Mouse (Mus musculus) forebrain, embryonic 12.5 days (tissue): ENCODE measurements around the gene Narfl. TPM values are rescaled to one million over a fixed set of nuclear protein-coding genes. Genes with fewer than 3 reads are reported as not detected.

ENCODE experiments used
- ATAC-seq: fragments of 200-750 bp; cut with Nextera tagmentation; 2 replicates; pipeline ENCODE4 v1.8.0; 2017; ENCODE audit warnings: moderate TSS enrichment; ENCODE audit not compliant: low FRiP score
- H3K27ac ChIP-seq: fragments of 300-500 bp; sonication (generic); 2 replicates; pipeline ENCODE4 v1.5.1; 2016; ENCODE audit warnings: mild to moderate bottlenecking
- H3K27me3 ChIP-seq: fragments of 300-500 bp; sonication (generic); 2 replicates; pipeline ENCODE4 v1.6.1; 2016; ENCODE audit warnings: mild to moderate bottlenecking
- H3K36me3 ChIP-seq: fragments of 300-500 bp; sonication (generic); replicated peaks from 2 replicates; pipeline ENCODE4 v1.6.1; 2016; ENCODE audit warnings: mild to moderate bottlenecking
- H3K4me1 ChIP-seq: fragments of 300-500 bp; sonication (generic); 2 replicates; pipeline ENCODE4 v1.6.1; 2016
- H3K4me2 ChIP-seq: fragments of 300-500 bp; sonication (generic); 2 replicates; pipeline ENCODE4 v1.6.1; 2016; ENCODE audit warnings: mild to moderate bottlenecking, moderate library complexity
- H3K4me3 ChIP-seq: fragments of 300-500 bp; sonication (generic); replicated peaks from 2 replicates; pipeline ENCODE4 v1.5.1; 2016; ENCODE audit warnings: mild to moderate bottlenecking
- H3K9ac ChIP-seq: fragments of 300-500 bp; sonication (generic); 2 replicates; pipeline ENCODE4 v1.6.1; 2016; ENCODE audit warnings: mild to moderate bottlenecking
- H3K9me3 ChIP-seq: fragments of 300-500 bp; sonication (generic); 2 replicates; pipeline ENCODE4 v1.6.1; 2016
- WGBS: fragments of 180-500 bp; shearing (Covaris S2); methylation state at CpG from one replicate; pipeline ENCODE4 v1.1.7; 2016; 5-methylcytosine and 5-hydroxymethylcytosine counted together
- polyA plus RNA-seq: library from polyadenylated mRNA; unstranded; fragments of >200 nt; fragmentation: Nextera tagmentation; extraction: Ambion mirVana; gene quantifications from 2 replicates; pipeline ENCODE4 v1.2.1, GENCODE M21; 2016

The Narfl gene
- polyA plus RNA-seq, 1 experiment from 2014 or later: 26.0 TPM

GRCm38 (mm10) chr17:25827011-25827410 lies 53.4 kb downstream of the Narfl start:
- H3K9ac ChIP-seq: no peak overlapping the region
- H3K27ac ChIP-seq: no peak overlapping the region
- no peaks in the 10 kb centered on the region for H3K9me3 ChIP-seq
- peaks cover 47% of the 10 kb centered on the region for H3K36me3 ChIP-seq
- ATAC-seq: no peak
- no peak overlapping the region for H3K4me2 ChIP-seq
- 0 out of 2 replicates have a peak, but pooled peaks cover 3% of the 10 kb centered on the region for H3K27me3 ChIP-seq
- 94% methylated on average over 13 of the region's 13 CpGs for WGBS
- peaks cover 78% of the 10 kb centered on the region for H3K4me1 ChIP-seq
- H3K4me3 ChIP-seq: no peak overlapping the region

GRCm38 (mm10) chr17:25827546-25828222 lies 54.1 kb downstream of the Narfl start:
- Histone ChIP-seq H3K4me1 (peaks cover 80% of the 10 kb centered on the region), H3K9me3 (no peaks in the 10 kb centered on the region), H3K4me2 (peak overlapping the region; percentile 79; the same call in 1 of the 2 replicates), H3K27me3 (no peaks in the 10 kb centered on the region), H3K36me3 (peaks cover 47% of the 10 kb centered on the region), H3K27ac (no peak overlapping the region), H3K9ac (0 out of 2 replicates have a peak overlapping the region, but pooled peaks have one; percentile 85), H3K4me3 (no peak overlapping the region; the same call in 1 of the 2 replicates)
- WGBS: 92% methylated on average over 22 of the region's 22 CpGs
- ATAC-seq: no peak

GRCm38 (mm10) chr17:25828223-25828594 lies 54.6 kb downstream of the Narfl start:
- Histone ChIP-seq H3K4me1 (peaks cover 77% of the 10 kb centered on the region), H3K27me3 (no peaks in the 10 kb centered on the region), H3K36me3 (peaks cover 47% of the 10 kb centered on the region), H3K9ac (peak overlapping the region; percentile 85; the same call in 1 of the 2 replicates), H3K4me3 (peak overlapping the region; percentile 63), H3K4me2 (peak overlapping the region; percentile 79), H3K9me3 (no peaks in the 10 kb centered on the region), H3K27ac (peak overlapping the region; percentile 93)
- no peak for ATAC-seq
- 83% methylated on average over 8 of the region's 8 CpGs for WGBS

GRCm38 (mm10) chr17:25828712-25829557 lies 55.4 kb downstream of the Narfl start, which contains the start of gene Jmjd8:
Gene Jmjd8 (plus strand): TSS chr17:25828867.
- Histone ChIP-seq H3K36me3 (peaks cover 47% of the 10 kb centered on the region), H3K4me3 (peak within 1 kb of the TSS; percentile 63), H3K27me3 (no peaks in the 10 kb centered on the region), H3K9ac (peak within 1 kb of the TSS; percentile 85), H3K27ac (peak within 1 kb of the TSS; percentile 93), H3K4me2 (peak within 1 kb of the TSS; percentile 79), H3K4me1 (peaks cover 80% of the 10 kb centered on the region), H3K9me3 (no peaks in the 10 kb centered on the region)
- ATAC-seq: peak; percentile 48
- 2% methylated on average over 32 of the region's 32 CpGs for WGBS

- Histone ChIP-seq H3K4me2 (peak overlapping the region; percentile 79), H3K9ac (peak overlapping the region; percentile 85), H3K27me3 (no peaks in the 10 kb centered on the region), H3K9me3 (no peaks in the 10 kb centered on the region), H3K36me3 (peaks cover 48% of the 10 kb centered on the region), H3K4me1 (peaks cover 80% of the 10 kb centered on the region), H3K4me3 (peak overlapping the region; percentile 63), H3K27ac (peak overlapping the region; percentile 93)
- WGBS: 45% methylated on average over 8 of the region's 8 CpGs
- no peak for ATAC-seq
These were observed 56.0 kb downstream of the Narfl start for GRCm38 (mm10) chr17:25829558-25830017.

GRCm38 (mm10) chr17:25830200-25830753 lies 56.7 kb downstream of the Narfl start:
- WGBS: 83% methylated on average over 4 of the region's 4 CpGs
- Histone ChIP-seq H3K36me3 (peaks cover 55% of the 10 kb centered on the region), H3K4me1 (peaks cover 80% of the 10 kb centered on the region), H3K9ac (peak overlapping the region; percentile 85; the same call in 1 of the 2 replicates), H3K27me3 (no peaks in the 10 kb centered on the region), H3K4me2 (peak overlapping the region; percentile 84), H3K27ac (no peak overlapping the region), H3K9me3 (no peaks in the 10 kb centered on the region), H3K4me3 (peak overlapping the region; percentile 63)
- no peak for ATAC-seq

GRCm38 (mm10) chr17:25830806-25831431 lies 57.3 kb downstream of the Narfl start:
- Histone ChIP-seq H3K27ac (no peak overlapping the region), H3K4me2 (peak overlapping the region; percentile 84), H3K4me3 (peak overlapping the region; percentile 83), H3K36me3 (peaks cover 53% of the 10 kb centered on the region), H3K9ac (no peak overlapping the region), H3K27me3 (no peaks in the 10 kb centered on the region), H3K9me3 (no peaks in the 10 kb centered on the region), H3K4me1 (peaks cover 80% of the 10 kb centered on the region)
- ATAC-seq: no peak
- 88% methylated on average over 14 of the region's 14 CpGs for WGBS

GRCm38 (mm10) chr17:25831451-25832281 lies 58.1 kb downstream of the Narfl start:
- peaks cover 45% of the 10 kb centered on the region for H3K36me3 ChIP-seq
- H3K9ac ChIP-seq: peak overlapping the region; percentile 91
- H3K27me3 ChIP-seq: no peaks in the 10 kb centered on the region
- peak overlapping the region; percentile 93; the same call in 1 of the 2 replicates for H3K27ac ChIP-seq
- peaks cover 82% of the 10 kb centered on the region for H3K4me1 ChIP-seq
- H3K4me3 ChIP-seq: peak overlapping the region; percentile 83
- WGBS: 70% methylated on average over 21 of the region's 21 CpGs
- no peak for ATAC-seq
- no peaks in the 10 kb centered on the region for H3K9me3 ChIP-seq
- H3K4me2 ChIP-seq: peak overlapping the region; percentile 84

- Histone ChIP-seq H3K27ac (peak overlapping the region; percentile 93), H3K4me1 (peaks cover 85% of the 10 kb centered on the region), H3K9ac (peak overlapping the region; percentile 91), H3K4me2 (peak overlapping the region; percentile 84), H3K9me3 (no peaks in the 10 kb centered on the region), H3K27me3 (no peaks in the 10 kb centered on the region), H3K4me3 (peak overlapping the region; percentile 83), H3K36me3 (peaks cover 37% of the 10 kb centered on the region)
- ATAC-seq: peak; percentile 90
- WGBS: under 1% methylated on average over 69 of the region's 77 CpGs
These were observed 59.1 kb downstream of the Narfl start for GRCm38 (mm10) chr17:25832436-25833290.
